Mouse (Mus musculus) forebrain, embryonic 12.5 days (tissue): ENCODE results near the gene Utp20. TPM values are rescaled to one million over a fixed set of nuclear protein-coding genes. Genes with fewer than 3 reads are reported as not detected.
"Not testable (repeated sequence)": the region's sequence is repeated elsewhere in the genome, so short reads cannot be mapped to it uniquely, and the experiment has no call there.

Source experiments
- ATAC-seq: fragments of 200-750 bp; cut with Nextera tagmentation; 2 replicates; pipeline ENCODE4 v1.8.0; 2017; ENCODE audit warnings: moderate TSS enrichment; ENCODE audit not compliant: low FRiP score
- H3K27ac ChIP-seq: fragments of 300-500 bp; sonication (generic); 2 replicates; pipeline ENCODE4 v1.5.1; 2016; ENCODE audit warnings: mild to moderate bottlenecking
- H3K27me3 ChIP-seq: fragments of 300-500 bp; sonication (generic); 2 replicates; pipeline ENCODE4 v1.6.1; 2016; ENCODE audit warnings: mild to moderate bottlenecking
- H3K36me3 ChIP-seq: fragments of 300-500 bp; sonication (generic); replicated peaks from 2 replicates; pipeline ENCODE4 v1.6.1; 2016; ENCODE audit warnings: mild to moderate bottlenecking
- H3K4me1 ChIP-seq: fragments of 300-500 bp; sonication (generic); 2 replicates; pipeline ENCODE4 v1.6.1; 2016
- H3K4me2 ChIP-seq: fragments of 300-500 bp; sonication (generic); 2 replicates; pipeline ENCODE4 v1.6.1; 2016; ENCODE audit warnings: mild to moderate bottlenecking, moderate library complexity
- H3K4me3 ChIP-seq: fragments of 300-500 bp; sonication (generic); replicated peaks from 2 replicates; pipeline ENCODE4 v1.5.1; 2016; ENCODE audit warnings: mild to moderate bottlenecking
- H3K9ac ChIP-seq: fragments of 300-500 bp; sonication (generic); 2 replicates; pipeline ENCODE4 v1.6.1; 2016; ENCODE audit warnings: mild to moderate bottlenecking
- H3K9me3 ChIP-seq: fragments of 300-500 bp; sonication (generic); 2 replicates; pipeline ENCODE4 v1.6.1; 2016
- WGBS: fragments of 180-500 bp; shearing (Covaris S2); methylation state at CpG from one replicate; pipeline ENCODE4 v1.1.7; 2016; 5-methylcytosine and 5-hydroxymethylcytosine counted together
- polyA plus RNA-seq: library from polyadenylated mRNA; unstranded; fragments of >200 nt; fragmentation: Nextera tagmentation; extraction: Ambion mirVana; gene quantifications from 2 replicates; pipeline ENCODE4 v1.2.1, GENCODE M21; 2016

Utp20 gene
- polyA plus RNA-seq, result 22.1 and 24.5 TPM in 2 replicates

DNA sequence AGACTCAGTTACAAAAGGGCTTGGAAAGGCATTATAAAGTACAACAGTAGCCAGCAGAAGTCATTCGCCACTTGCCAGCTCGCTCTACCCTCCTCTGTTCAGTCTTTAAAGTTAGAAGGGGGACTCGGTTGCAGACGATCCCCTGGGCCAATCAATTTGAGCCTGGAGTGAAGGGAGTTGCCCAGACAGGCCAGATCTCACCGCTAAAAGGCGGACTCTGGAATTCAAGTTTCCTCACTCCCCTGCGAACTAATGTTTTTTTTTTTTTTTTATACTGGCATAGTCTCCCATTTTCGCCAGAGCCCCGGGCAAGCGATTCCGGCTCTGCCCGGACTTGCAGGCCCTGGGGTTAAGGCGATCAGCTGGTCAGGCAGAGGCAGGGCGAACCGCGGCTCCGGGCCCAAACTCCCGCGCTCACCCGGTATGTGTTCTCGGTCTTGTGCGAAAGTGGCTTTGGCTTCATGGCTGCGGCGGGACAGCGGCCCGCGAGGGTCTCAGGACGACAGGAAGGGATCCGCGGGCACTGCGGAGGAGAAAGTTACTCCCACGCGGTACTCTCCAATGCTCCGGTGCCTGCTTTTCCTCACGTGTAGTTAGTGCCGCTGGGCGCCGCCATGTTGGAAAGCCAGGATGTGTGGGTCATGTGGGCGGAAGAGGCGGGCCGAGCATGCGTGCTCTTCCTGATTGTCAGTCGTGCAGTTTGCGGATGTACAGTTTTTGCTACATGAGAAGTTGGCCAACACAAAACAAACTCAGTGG lies at the start of gene Utp20:
Utp20 (minus strand) TSS at position 617 of the 759 bp plus-strand sequence.
- Histone ChIP-seq H3K36me3 (peaks cover 24% of the 10 kb centered on the region; the same call in 1 of the 2 replicates), H3K4me2 (peak within 1 kb of the TSS; percentile 73), H3K4me3 (peak within 1 kb of the TSS; percentile 87), H3K9me3 (no peaks in the 10 kb centered on the region), H3K27ac (no peak within 1 kb of the TSS), H3K27me3 (0 out of 2 replicates have a peak, but pooled peaks cover 4% of the 10 kb centered on the region), H3K4me1 (peaks cover 9% of the 10 kb centered on the region), H3K9ac (peak within 1 kb of the TSS; percentile 59)
- WGBS, result under 1% methylated on average over 44 of the region's 44 CpGs
- ATAC-seq, result peak; percentile 100

DNA sequence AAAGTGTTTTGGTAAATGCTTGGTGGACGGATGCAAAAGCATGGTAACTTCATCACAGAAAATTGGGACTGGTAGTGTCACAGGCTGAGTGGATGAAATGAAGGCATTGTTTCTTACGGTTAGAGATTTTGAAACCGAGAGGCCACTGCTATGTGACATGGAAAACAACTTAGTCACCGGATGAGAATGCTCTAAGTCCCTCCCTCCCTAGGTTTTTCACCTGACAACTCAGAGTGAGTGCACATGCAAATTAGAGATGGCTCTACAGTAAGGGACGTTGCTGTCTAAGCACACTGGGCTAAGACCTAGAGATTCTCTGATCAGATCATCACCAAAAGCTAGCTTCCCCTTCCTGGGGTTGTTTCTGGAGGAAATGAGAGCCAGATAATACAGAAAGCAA lies 48.3 kb upstream of the Utp20 start:
- Histone ChIP-seq H3K27ac (no peak overlapping the region), H3K4me1 (no peaks in the 10 kb centered on the region), H3K4me2 (no peak overlapping the region), H3K9ac (no peak overlapping the region), H3K36me3 (no peaks in the 10 kb centered on the region), H3K27me3 (no peaks in the 10 kb centered on the region), H3K4me3 (no peak overlapping the region), H3K9me3 (no peaks in the 10 kb centered on the region)
- WGBS, result 74% methylated on average over 5 of the region's 5 CpGs
- ATAC-seq, result no peak

GRCm38 (mm10) chr10:88866017-88866416 lies 39.4 kb upstream of the Utp20 start:
- no peaks in the 10 kb centered on the region for H3K9me3 ChIP-seq
- H3K27ac ChIP-seq, result no peak overlapping the region
- WGBS, result 70% methylated on average over 2 of the region's 2 CpGs
- ATAC-seq, result no peak
- no peak overlapping the region for H3K4me3 ChIP-seq
- H3K4me1 ChIP-seq, result no peaks in the 10 kb centered on the region
- no peaks in the 10 kb centered on the region for H3K27me3 ChIP-seq
- no peak overlapping the region for H3K9ac ChIP-seq
- no peaks in the 10 kb centered on the region for H3K36me3 ChIP-seq
- H3K4me2 ChIP-seq, result no peak overlapping the region

- H3K4me1 ChIP-seq, result no peaks in the 10 kb centered on the region
- H3K9me3 ChIP-seq, result no peaks in the 10 kb centered on the region
- no peaks in the 10 kb centered on the region for H3K27me3 ChIP-seq
- no peak overlapping the region for H3K9ac ChIP-seq
- 92% methylated on average over 5 of the region's 5 CpGs for WGBS
- ATAC-seq, result no peak
- H3K4me2 ChIP-seq, result no peak overlapping the region
- no peak overlapping the region for H3K4me3 ChIP-seq
- no peak overlapping the region for H3K27ac ChIP-seq
- no peaks in the 10 kb centered on the region for H3K36me3 ChIP-seq
These were observed 35.7 kb upstream of the Utp20 start for GRCm38 (mm10) chr10:88862293-88862692.

DNA sequence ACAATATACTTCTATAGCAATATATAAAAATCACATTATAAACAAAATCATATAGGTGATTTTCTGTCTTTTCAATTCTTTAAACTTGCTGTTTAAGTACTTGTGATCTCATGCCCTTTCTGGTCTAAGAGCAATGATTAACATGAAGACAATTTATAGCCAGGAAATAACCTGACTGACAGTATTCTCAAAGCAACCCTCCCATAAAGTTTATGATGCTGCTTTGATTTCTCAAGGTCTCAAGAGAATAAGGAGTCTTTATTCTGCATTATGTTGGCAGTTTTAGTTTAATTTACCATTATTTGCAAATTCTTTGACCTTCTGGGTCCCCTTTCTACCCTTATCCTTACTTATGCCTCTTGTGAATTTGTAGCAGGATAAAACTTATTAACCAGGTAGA lies 34.8 kb upstream of the Utp20 start:
- Histone ChIP-seq H3K9me3 (no peaks in the 10 kb centered on the region), H3K27me3 (no peaks in the 10 kb centered on the region), H3K27ac (no peak overlapping the region), H3K4me1 (no peaks in the 10 kb centered on the region), H3K4me2 (no peak overlapping the region), H3K4me3 (no peak overlapping the region), H3K9ac (no peak overlapping the region), H3K36me3 (no peaks in the 10 kb centered on the region)
- ATAC-seq, result no peak

- 79% methylated on average over 3 of the region's 3 CpGs for WGBS
These were observed 34.3 kb upstream of the Utp20 start for GRCm38 (mm10) chr10:88860911-88861310.

GRCm38 (mm10) chr10:88853326-88853725 lies 26.7 kb upstream of the Utp20 start:
- H3K4me3 ChIP-seq, result no peak overlapping the region
- H3K4me2 ChIP-seq, result no peak overlapping the region
- no peaks in the 10 kb centered on the region for H3K36me3 ChIP-seq
- no peaks in the 10 kb centered on the region for H3K4me1 ChIP-seq
- no peak overlapping the region for H3K27ac ChIP-seq
- H3K9me3 ChIP-seq, result no peaks in the 10 kb centered on the region
- ATAC-seq, result no peak
- WGBS, result 91% methylated on average over 7 of the region's 7 CpGs
- H3K9ac ChIP-seq, result no peak overlapping the region
- H3K27me3 ChIP-seq, result no peaks in the 10 kb centered on the region

More at GRCm38 (mm10) chr10:88860911-88861310, 34.3 kb upstream of the Utp20 start:
- no peak overlapping the region for H3K27ac ChIP-seq
- H3K4me2 ChIP-seq, result no peak overlapping the region
- no peaks in the 10 kb centered on the region for H3K36me3 ChIP-seq
- no peaks in the 10 kb centered on the region for H3K4me1 ChIP-seq
- no peak for ATAC-seq
- no peak overlapping the region for H3K4me3 ChIP-seq
- no peaks in the 10 kb centered on the region for H3K27me3 ChIP-seq
- H3K9me3 ChIP-seq, result no peaks in the 10 kb centered on the region
- no peak overlapping the region for H3K9ac ChIP-seq

DNA sequence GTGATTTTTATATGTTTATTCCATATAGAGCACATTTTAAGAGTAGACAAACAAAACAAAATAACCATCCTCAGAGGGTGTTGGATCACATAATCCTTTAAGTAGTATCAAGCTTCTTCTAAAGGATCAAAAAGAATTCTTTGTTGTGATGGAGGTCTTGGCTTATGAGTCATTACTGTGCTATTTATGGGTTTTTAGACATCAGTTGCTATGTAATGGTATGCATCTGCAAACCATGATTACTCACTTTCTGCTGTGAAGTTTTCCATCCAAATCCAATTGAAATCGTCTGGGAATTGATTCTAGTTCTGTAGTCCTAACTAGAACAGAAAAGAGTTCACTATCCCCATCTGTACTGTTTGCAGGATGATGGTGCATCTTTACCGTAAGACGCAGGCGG lies 23.4 kb upstream of the Utp20 start:
- Histone ChIP-seq H3K9me3 (no peaks in the 10 kb centered on the region), H3K27me3 (no peaks in the 10 kb centered on the region), H3K4me2 (no peak overlapping the region), H3K9ac (no peak overlapping the region), H3K4me1 (no peaks in the 10 kb centered on the region), H3K36me3 (no peaks in the 10 kb centered on the region), H3K27ac (no peak overlapping the region), H3K4me3 (no peak overlapping the region)
- 91% methylated on average over 4 of the region's 4 CpGs for WGBS
- no peak for ATAC-seq

- Histone ChIP-seq H3K27ac (no peak overlapping the region), H3K9ac (no peak overlapping the region), H3K4me2 (no peak overlapping the region), H3K36me3 (no peaks in the 10 kb centered on the region), H3K4me3 (no peak overlapping the region), H3K9me3 (no peaks in the 10 kb centered on the region), H3K27me3 (no peaks in the 10 kb centered on the region), H3K4me1 (no peaks in the 10 kb centered on the region)
- no peak for ATAC-seq
- WGBS, result 85% methylated on average over 7 of the region's 7 CpGs
These were observed 22.4 kb upstream of the Utp20 start for GRCm38 (mm10) chr10:88848876-88849476.

DNA sequence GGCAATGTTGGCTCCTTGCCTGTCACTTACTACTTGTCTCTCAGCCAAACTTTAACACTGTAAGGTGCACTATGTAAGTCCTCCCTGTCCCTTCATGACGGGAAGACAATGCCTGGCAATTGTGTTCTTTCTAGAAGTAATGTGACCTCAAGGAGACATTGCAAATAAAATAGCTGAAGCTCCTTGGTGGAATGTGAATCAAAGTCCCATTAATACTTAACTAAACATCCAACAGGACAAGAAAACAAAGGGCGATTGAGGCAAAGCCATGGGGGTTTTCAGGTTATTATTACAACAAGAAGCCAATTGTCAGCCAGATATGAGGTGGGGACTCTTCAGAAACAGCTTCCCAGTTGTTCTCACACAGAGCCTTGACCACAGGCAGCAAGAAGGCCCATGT lies 7.6 kb upstream of the Utp20 start:
- Histone ChIP-seq H3K9ac (no peak overlapping the region), H3K9me3 (no peaks in the 10 kb centered on the region), H3K27me3 (no peaks in the 10 kb centered on the region), H3K27ac (no peak overlapping the region), H3K4me3 (no peak overlapping the region), H3K4me1 (no peaks in the 10 kb centered on the region), H3K36me3 (no peaks in the 10 kb centered on the region), H3K4me2 (no peak overlapping the region)
- no peak for ATAC-seq
- 70% methylated on average over 2 of the region's 2 CpGs for WGBS

GRCm38 (mm10) chr10:88828361-88828760 lies 1.8 kb upstream of the Utp20 start:
- H3K4me3 ChIP-seq, result no peak overlapping the region
- H3K9ac ChIP-seq, result no peak overlapping the region
- H3K9me3 ChIP-seq, result no peaks in the 10 kb centered on the region
- H3K4me1 ChIP-seq, result peaks cover 9% of the 10 kb centered on the region
- no peak overlapping the region for H3K27ac ChIP-seq
- no peak overlapping the region for H3K4me2 ChIP-seq
- H3K27me3 ChIP-seq, result 0 out of 2 replicates have a peak, but pooled peaks cover 4% of the 10 kb centered on the region
- no peak for ATAC-seq
- H3K36me3 ChIP-seq, result peaks cover 12% of the 10 kb centered on the region; the same call in 1 of the 2 replicates

DNA sequence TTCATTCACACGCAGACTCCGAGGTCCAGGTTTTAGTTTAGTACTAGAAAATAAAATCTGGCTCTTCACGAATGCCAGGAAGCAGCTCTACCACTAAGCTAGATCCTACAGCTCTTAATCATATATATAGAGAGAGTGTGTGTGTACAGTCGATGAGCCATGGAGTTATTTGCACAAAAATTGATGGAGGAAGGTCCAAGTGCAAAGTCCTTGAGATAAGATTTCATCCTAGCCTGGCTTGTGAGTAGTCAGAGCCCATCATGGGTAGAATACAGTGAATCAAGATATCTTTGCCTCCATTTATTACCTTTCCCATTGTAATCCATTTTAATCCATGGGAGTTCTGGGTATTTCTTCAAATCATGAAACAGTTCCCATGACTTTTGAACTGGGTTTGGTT lies 992 bp upstream of the Utp20 start:
- Histone ChIP-seq H3K4me2 (peak overlapping the region; percentile 73), H3K4me1 (peaks cover 9% of the 10 kb centered on the region), H3K4me3 (peak overlapping the region; percentile 87; the same call in 1 of the 2 replicates), H3K9me3 (no peaks in the 10 kb centered on the region), H3K27me3 (0 out of 2 replicates have a peak, but pooled peaks cover 4% of the 10 kb centered on the region), H3K36me3 (peaks cover 17% of the 10 kb centered on the region; the same call in 1 of the 2 replicates), H3K9ac (no peak overlapping the region), H3K27ac (no peak overlapping the region)
- 91% methylated on average over 4 of the region's 4 CpGs for WGBS
- no peak for ATAC-seq

GRCm38 (mm10) chr10:88826947-88827306 lies 323 bp upstream of the Utp20 start:
- H3K9me3 ChIP-seq, H3K4me1 ChIP-seq, H3K27ac ChIP-seq, H3K27me3 ChIP-seq: not testable (repeated sequence)
- peak overlapping the region; percentile 87 for H3K4me3 ChIP-seq
- ATAC-seq, result peak; percentile 37; the same call in 1 of the 2 replicates
- H3K36me3 ChIP-seq, result peaks cover 22% of the 10 kb centered on the region; the same call in 1 of the 2 replicates
- H3K4me2 ChIP-seq, result peak overlapping the region; percentile 73
- WGBS, result under 1% methylated on average over 6 of the region's 6 CpGs
- H3K9ac ChIP-seq, result peak overlapping the region; percentile 48
